Mouse (Mus musculus) hindbrain, embryonic 10.5 days (tissue): ENCODE results near the gene Tax1bp1. TPM values are rescaled to one million over a fixed set of nuclear protein-coding genes. Genes with fewer than 3 reads are reported as not detected.
"Not testable (repeated sequence)": the region's sequence is repeated elsewhere in the genome, so short reads cannot be mapped to it uniquely, and the experiment has no call there.

ENCODE experiments used
- DNase-seq: peaks from one replicate; pipeline ENCODE4 v3.0.0-alpha.2; 2017; ENCODE audit warnings: low spot score
- H3K27ac ChIP-seq: fragments of 300-500 bp; sonication (generic); 2 replicates; pipeline ENCODE4 v1.5.1; 2016; ENCODE audit warnings: mild to moderate bottlenecking, moderate library complexity
- H3K27me3 ChIP-seq: fragments of 300-500 bp; sonication (generic); 2 replicates; pipeline ENCODE4 v1.6.1; 2016; ENCODE audit warnings: mild to moderate bottlenecking; ENCODE audit not compliant: poor library complexity, insufficient read depth, severe bottlenecking
- H3K36me3 ChIP-seq: fragments of 300-500 bp; sonication (generic); 2 replicates; pipeline ENCODE4 v1.6.1; 2016; ENCODE audit warnings: mild to moderate bottlenecking, moderate library complexity
- H3K4me1 ChIP-seq: fragments of 300-500 bp; sonication (generic); replicated peaks from 2 replicates; pipeline ENCODE4 v1.6.1; 2016; ENCODE audit warnings: mild to moderate bottlenecking
- H3K4me3 ChIP-seq: fragments of 300-500 bp; sonication (generic); 2 replicates; pipeline ENCODE4 v1.5.1; 2016; ENCODE audit warnings: mild to moderate bottlenecking, moderate library complexity
- H3K9me3 ChIP-seq: fragments of 300-500 bp; sonication (generic); 2 replicates; pipeline ENCODE4 v1.6.1; 2016; ENCODE audit warnings: mild to moderate bottlenecking, moderate library complexity
- WGBS: fragments of 180-500 bp; shearing (Covaris S2); methylation state at CpG from one replicate; pipeline ENCODE4 v1.1.7; 2016; 5-methylcytosine and 5-hydroxymethylcytosine counted together
- polyA plus RNA-seq: library from polyadenylated mRNA; unstranded; fragments of >200 nt; fragmentation: Nextera tagmentation; extraction: Ambion mirVana; gene quantifications from 2 replicates; pipeline ENCODE4 v1.2.1, GENCODE M21; 2016

The Tax1bp1 gene
- polyA plus RNA-seq = 107 and 127 TPM in 2 replicates

GRCm38 (mm10) chr6:52713104-52713896 is at the start of gene Tax1bp1:
Gene Tax1bp1, plus strand, starts transcription at chr6:52713729.
- Histone ChIP-seq H3K27me3 (no peaks in the 10 kb centered on the region), H3K4me1 (peaks cover 8% of the 10 kb centered on the region), H3K4me3 (peak within 1 kb of the TSS; percentile 100), H3K36me3 (no peaks in the 10 kb centered on the region), H3K9me3 (no peaks in the 10 kb centered on the region), H3K27ac (peak within 1 kb of the TSS; percentile 94)
- DNase-seq = peak; percentile 94
- 4% methylated on average over 38 of the region's 38 CpGs for WGBS

- Histone ChIP-seq H3K4me3 (no peak overlapping the region), H3K36me3 (no peaks in the 10 kb centered on the region), H3K27me3 (no peaks in the 10 kb centered on the region), H3K4me1 (no peaks in the 10 kb centered on the region), H3K27ac (no peak overlapping the region), H3K9me3 (no peaks in the 10 kb centered on the region)
- WGBS = 78% methylated on average over 3 of the region's 3 CpGs
- no peak for DNase-seq
These were observed 45.9 kb upstream of the Tax1bp1 start for GRCm38 (mm10) chr6:52667641-52668040.

- not testable (repeated sequence) for H3K36me3 ChIP-seq, H3K4me3 ChIP-seq, H3K9me3 ChIP-seq, H3K27ac ChIP-seq, DNase-seq, H3K4me1 ChIP-seq, H3K27me3 ChIP-seq
- 48% methylated on average over 2 of the region's 2 CpGs for WGBS
These were observed 43.7 kb upstream of the Tax1bp1 start for GRCm38 (mm10) chr6:52669878-52670277.

GRCm38 (mm10) chr6:52671791-52672190 is 41.7 kb upstream of the Tax1bp1 start:
- Histone ChIP-seq H3K9me3 (no peaks in the 10 kb centered on the region), H3K27me3 (no peaks in the 10 kb centered on the region), H3K36me3 (no peaks in the 10 kb centered on the region), H3K4me3 (no peak overlapping the region), H3K4me1 (no peaks in the 10 kb centered on the region), H3K27ac (no peak overlapping the region)
- 87% methylated on average over 8 of the region's 8 CpGs for WGBS
- no peak for DNase-seq

- no peaks in the 10 kb centered on the region for H3K36me3 ChIP-seq
- 76% methylated on average over 2 of the region's 2 CpGs for WGBS
- H3K27me3 ChIP-seq = no peaks in the 10 kb centered on the region
- H3K27ac ChIP-seq = no peak overlapping the region
- H3K4me1 ChIP-seq = no peaks in the 10 kb centered on the region
- H3K4me3 ChIP-seq = no peak overlapping the region
- no peaks in the 10 kb centered on the region for H3K9me3 ChIP-seq
- no peak for DNase-seq
These were observed 41.0 kb upstream of the Tax1bp1 start for GRCm38 (mm10) chr6:52672539-52672938.

GRCm38 (mm10) chr6:52673706-52674105 is 39.8 kb upstream of the Tax1bp1 start:
- H3K27ac ChIP-seq = no peak overlapping the region
- H3K4me1 ChIP-seq = no peaks in the 10 kb centered on the region
- WGBS = 91% methylated on average over 7 of the region's 7 CpGs
- no peaks in the 10 kb centered on the region for H3K27me3 ChIP-seq
- DNase-seq = no peak
- H3K4me3 ChIP-seq = no peak overlapping the region
- no peaks in the 10 kb centered on the region for H3K9me3 ChIP-seq
- no peaks in the 10 kb centered on the region for H3K36me3 ChIP-seq

GRCm38 (mm10) chr6:52674541-52674940 is 39.0 kb upstream of the Tax1bp1 start:
- Histone ChIP-seq H3K27me3 (no peaks in the 10 kb centered on the region), H3K4me1 (no peaks in the 10 kb centered on the region), H3K4me3 (no peak overlapping the region), H3K27ac (no peak overlapping the region), H3K9me3 (no peaks in the 10 kb centered on the region), H3K36me3 (no peaks in the 10 kb centered on the region)
- DNase-seq = no peak
- 84% methylated on average over 12 of the region's 12 CpGs for WGBS

GRCm38 (mm10) chr6:52675222-52675921 is 38.2 kb upstream of the Tax1bp1 start:
- no peak for DNase-seq
- no peak overlapping the region for H3K27ac ChIP-seq
- H3K9me3 ChIP-seq = no peaks in the 10 kb centered on the region
- no peaks in the 10 kb centered on the region for H3K4me1 ChIP-seq
- 78% methylated on average over 4 of the region's 4 CpGs for WGBS
- no peaks in the 10 kb centered on the region for H3K36me3 ChIP-seq
- H3K27me3 ChIP-seq = no peaks in the 10 kb centered on the region
- no peak overlapping the region for H3K4me3 ChIP-seq

- H3K27ac ChIP-seq, H3K36me3 ChIP-seq, H3K27me3 ChIP-seq, H3K4me1 ChIP-seq, H3K9me3 ChIP-seq, H3K4me3 ChIP-seq, DNase-seq: not testable (repeated sequence)
- 81% methylated on average over 4 of the region's 4 CpGs for WGBS
These were observed 36.0 kb upstream of the Tax1bp1 start for GRCm38 (mm10) chr6:52677534-52677933.

GRCm38 (mm10) chr6:52679565-52679964 is 34.0 kb upstream of the Tax1bp1 start:
- no peak for DNase-seq
- Histone ChIP-seq H3K4me1 (peaks cover 5% of the 10 kb centered on the region), H3K27me3 (no peaks in the 10 kb centered on the region), H3K27ac (no peak overlapping the region), H3K9me3 (no peaks in the 10 kb centered on the region), H3K4me3 (no peak overlapping the region), H3K36me3 (no peaks in the 10 kb centered on the region)
- WGBS = 86% methylated on average over 9 of the region's 9 CpGs

- DNase-seq = no peak
- peaks cover 11% of the 10 kb centered on the region for H3K4me1 ChIP-seq
- WGBS = 58% methylated on average over 8 of the region's 8 CpGs
These were observed 33.0 kb upstream of the Tax1bp1 start for GRCm38 (mm10) chr6:52680458-52681032.

GRCm38 (mm10) chr6:52681847-52682485 is 31.6 kb upstream of the Tax1bp1 start:
- Histone ChIP-seq H3K27me3 (no peaks in the 10 kb centered on the region), H3K27ac (no peak overlapping the region), H3K4me3 (no peak overlapping the region), H3K9me3 (no peaks in the 10 kb centered on the region), H3K36me3 (no peaks in the 10 kb centered on the region), H3K4me1 (peaks cover 11% of the 10 kb centered on the region)
- no peak for DNase-seq
- 82% methylated on average over 6 of the region's 6 CpGs for WGBS

More at GRCm38 (mm10) chr6:52680458-52681032, 33.0 kb upstream of the Tax1bp1 start:
- Histone ChIP-seq H3K36me3 (no peaks in the 10 kb centered on the region), H3K27me3 (no peaks in the 10 kb centered on the region), H3K4me3 (no peak overlapping the region), H3K9me3 (no peaks in the 10 kb centered on the region), H3K27ac (no peak overlapping the region)
